Mouse (Mus musculus): ENCODE results near the gene Tjp2. TPM values are rescaled to one million over a fixed set of nuclear protein-coding genes. Genes with fewer than 3 reads are reported as not detected.

The Tjp2 gene
- total and polyA plus RNA-seq, 3 experiments: 9.0 to 17.8 (median 13.7) TPM

- H3K4me1 ChIP-seq (ENCODE audit: control insufficient read depth in 1 of 2, insufficient read depth in 2 of 2): no peaks in the 10 kb centered on the region
- dilution Hi-C loops (cut with MboI; ENCODE audit: extremely low pct_ligation_motif_present, extremely low pct_unique_long_range_greater_than_20kb, low sequenced_read_pairs) (no loop called here), in situ Hi-C loops (cut with MboI; ENCODE audit: low pct_ligation_motif_present, low pct_unique_long_range_greater_than_20kb, low sequenced_read_pairs) (no loop called here)
- no peak overlapping the region for H3K4me3 ChIP-seq (replicated peaks in 1 of 3; ENCODE audit: low read depth in 2 of 3, low read length in 2 of 3, poor library complexity in 1 of 3)
- H3K27ac ChIP-seq (ENCODE audit: insufficient read depth, low read depth): no peak overlapping the region
- TF ChIP-seq MXI1 (IDR thresholded peaks at IDR 0.05; ENCODE audit: low read depth, low read length) (no peak), POLR2A (IDR thresholded peaks at IDR 0.05; ENCODE audit: low read depth, low read length) (no peak), JUND (conservative IDR thresholded peaks at IDR 0.05; ENCODE audit: low read depth, low read length) (no peak), IRF4 (IDR thresholded peaks at IDR 0.05; ENCODE audit: low read depth, low read length) (no peak)
- H3K36me3 ChIP-seq (replicated peaks in 1 of 2; ENCODE audit: control insufficient read depth in 1 of 2, insufficient read depth in 1 of 2, low read length in 1 of 2): no peaks in the 10 kb centered on the region
- no peaks in the 10 kb centered on the region for H3K9me3 ChIP-seq (replicated peaks; ENCODE audit: low read length)
- H3K79me2 ChIP-seq (replicated peaks; ENCODE audit: control insufficient read depth, extremely low read depth, insufficient read depth, poor library complexity, severe bottlenecking): no peaks in the 10 kb centered on the region
- no peak for DNase-seq (ENCODE audit: extremely low read depth)
- H3K27me3 ChIP-seq (replicated peaks): no peaks in the 10 kb centered on the region
- H3K4me2 ChIP-seq (ENCODE audit: insufficient read depth, low read depth, poor library complexity, severe bottlenecking): no peak overlapping the region
- no peak overlapping the region for H3K9ac ChIP-seq (ENCODE audit: insufficient read depth, low read depth)
Measured at GRCm38 (mm10) chr19:24049329-24049728, 175.5 kb downstream of the Tjp2 start.

DNA sequence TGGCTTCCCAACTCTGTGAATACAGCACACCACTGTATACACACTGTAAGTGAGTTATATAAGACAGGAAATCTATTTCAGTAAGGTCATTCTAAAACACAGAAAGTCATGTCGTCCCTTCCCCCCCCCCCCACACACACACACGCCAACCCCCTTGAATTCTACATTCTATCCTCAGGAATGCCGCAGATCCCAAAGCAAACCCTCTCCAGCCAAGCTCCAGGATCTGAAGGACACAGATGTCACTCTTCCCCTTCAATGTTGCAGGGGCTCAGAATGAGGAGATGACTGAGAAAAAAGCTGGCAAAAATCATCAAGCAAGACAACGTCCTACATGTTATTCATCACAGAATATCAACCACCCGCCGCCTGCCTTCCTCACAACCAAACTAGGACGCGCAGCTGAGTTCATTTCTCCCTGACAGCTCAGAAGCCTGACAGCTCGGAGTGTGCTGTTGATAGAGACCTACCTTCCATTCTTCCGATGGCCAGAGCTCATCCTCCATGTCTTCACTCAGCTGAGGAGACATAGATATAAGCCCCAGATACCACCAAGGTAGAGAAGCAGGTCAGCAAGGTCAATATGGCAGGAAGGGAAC is 178.3 kb downstream of the Tjp2 start:
- dilution Hi-C loops (cut with MboI; ENCODE audit: extremely low pct_ligation_motif_present, extremely low pct_unique_long_range_greater_than_20kb, low sequenced_read_pairs): no loop called here

More for the DNA sequence above, 178.3 kb downstream of the Tjp2 start:
- Histone ChIP-seq H3K27me3 (replicated peaks) (no peaks in the 10 kb centered on the region), H3K4me3 (replicated peaks in 1 of 3; ENCODE audit: low read depth in 2 of 3, low read length in 2 of 3, poor library complexity in 1 of 3) (no peak overlapping the region), H3K9me3 (replicated peaks; ENCODE audit: low read length) (no peaks in the 10 kb centered on the region), H3K27ac (ENCODE audit: insufficient read depth, low read depth) (no peak overlapping the region), H3K9ac (ENCODE audit: insufficient read depth, low read depth) (no peak overlapping the region), H3K4me2 (ENCODE audit: insufficient read depth, low read depth, poor library complexity, severe bottlenecking) (no peak overlapping the region), H3K4me1 (ENCODE audit: control insufficient read depth in 1 of 2, insufficient read depth in 2 of 2) (no peaks in the 10 kb centered on the region), H3K79me2 (replicated peaks; ENCODE audit: control insufficient read depth, extremely low read depth, insufficient read depth, poor library complexity, severe bottlenecking) (no peaks in the 10 kb centered on the region), H3K36me3 (replicated peaks in 1 of 2; ENCODE audit: control insufficient read depth in 1 of 2, insufficient read depth in 1 of 2, low read length in 1 of 2) (no peaks in the 10 kb centered on the region)
- in situ Hi-C loops (cut with MboI; ENCODE audit: low pct_ligation_motif_present, low pct_unique_long_range_greater_than_20kb, low sequenced_read_pairs): no loop called here
- TF ChIP-seq JUND (conservative IDR thresholded peaks at IDR 0.05; ENCODE audit: low read depth, low read length) (no peak), JUN (IDR thresholded peaks at IDR 0.05; ENCODE audit: insufficient read depth, low read depth, low read length) (no peak), ZMIZ1 (IDR thresholded peaks at IDR 0.05; ENCODE audit: low read depth, low read length) (no peak), MAX (IDR thresholded peaks at IDR 0.05; ENCODE audit: low read length) (no peak), ZC3H11A (IDR thresholded peaks at IDR 0.05; ENCODE audit: low read depth, low read length) (no peak), RAD21 (IDR thresholded peaks at IDR 0.05; ENCODE audit: low read depth, low read length) (no peak), MAZ (IDR thresholded peaks at IDR 0.05; ENCODE audit: low read depth, low read length) (no peak), POLR2AphosphoS2 (IDR thresholded peaks at IDR 0.05; ENCODE audit: low read depth, low read length) (no peak), ELF1 (IDR thresholded peaks at IDR 0.05; ENCODE audit: low read depth, low read length) (no peak), BHLHE40 (IDR thresholded peaks at IDR 0.05; ENCODE audit: low read depth, low read length) (no peak), CHD2 (IDR thresholded peaks at IDR 0.05; ENCODE audit: low read length) (no peak), CHD1 (IDR thresholded peaks at IDR 0.05; ENCODE audit: low read depth, low read length) (no peak), TCF12 (IDR thresholded peaks at IDR 0.05; ENCODE audit: low read depth, low read length) (no peak), ZNF384 (IDR thresholded peaks at IDR 0.05; ENCODE audit: low read depth, low read length) (no peak), GABPA (IDR thresholded peaks at IDR 0.05; ENCODE audit: insufficient replicate concordance, low read depth, low read length) (no peak), HCFC1 (IDR thresholded peaks at IDR 0.05; ENCODE audit: low read depth, low read length) (no peak)
- DNase-seq (ENCODE audit: extremely low read depth): no peak

Other genes with a start within 250 kb of the Tjp2 start
- not detected in 2 replicates for gene Fam189a2, start 194.0 kb downstream of the Tjp2 start, total RNA-seq (2012; rRNA removed)
- not detected in 2 replicates for gene Fam189a2, start 194.0 kb downstream of the Tjp2 start, total RNA-seq (2014; rRNA removed)
- not detected in 2 replicates for gene Fam189a2, start 194.0 kb downstream of the Tjp2 start, polyA plus RNA-seq (2012; ENCODE audit: insufficient read length, low read depth)
- 25.8 and 25.9 TPM in 2 replicates for gene Fxn, start 55.6 kb upstream of the Tjp2 start, total RNA-seq (2012; rRNA removed)
- gene Fxn, start 55.6 kb upstream of the Tjp2 start, total RNA-seq (2014; rRNA removed): 26.4 and 31.1 TPM in 2 replicates
- 34.6 and 39.2 TPM in 2 replicates for gene Fxn, start 55.6 kb upstream of the Tjp2 start, polyA plus RNA-seq (2012; ENCODE audit: insufficient read length, low read depth)